In genomic region chr11:51852091-51852521, GRCm38 (mm10) we compare ENCODE assay signal across 11 mouse cellular contexts. TPM values are rescaled to one million over a fixed set of nuclear protein-coding genes. Genes with fewer than 3 reads are reported as not detected.
DNase-seq lines count a peak whose midpoint lies in the region; ATAC-seq lines count a peak whose summit lies in the region.
"Had no signal": no experiment of that assay in that cellular context is flagged by ENCODE, and none has a peak within 500 bp of the region (broad histone marks: within the 10 kb centered on the region; RNA-seq: fewer than 3 reads in every experiment).

No protein-coding gene starts in this region.

- peak overlapping the region; percentile 40; the same call in 1 of the 2 replicates for H3K27ac ChIP-seq in forebrain, embryonic 10.5 days
- H3K27ac ChIP-seq in forebrain, embryonic 12.5 days = no peak overlapping the region
- H3K27ac ChIP-seq in liver, embryonic 13.5 days = 0 out of 2 replicates have a peak overlapping the region, but pooled peaks have one; percentile 31
- no peak overlapping the region for H3K27ac ChIP-seq in liver, embryonic 12.5 days
- no peak overlapping the region for H3K27ac ChIP-seq in embryonic facial prominence, embryonic 15.5 days (replicated peaks)
- H3K27ac ChIP-seq: forebrain, embryonic 15.5 days; hindbrain, embryonic 13.5 days; liver, embryonic 15.5 days had no signal

- no peak overlapping the region for H3K4me2 ChIP-seq in forebrain, embryonic 12.5 days
- H3K4me2 ChIP-seq in liver, embryonic 13.5 days = no peak overlapping the region
- no peak overlapping the region for H3K4me2 ChIP-seq in liver, embryonic 12.5 days
- no peak overlapping the region for H3K4me2 ChIP-seq in embryonic facial prominence, embryonic 15.5 days (replicated peaks)
- H3K4me2 ChIP-seq: forebrain, embryonic 15.5 days; hindbrain, embryonic 13.5 days; liver, embryonic 15.5 days had no signal

- WGBS in forebrain, embryonic 10.5 days = 93% methylated on average over 7 of the region's 7 CpGs
- 86% methylated on average over 7 of the region's 7 CpGs for WGBS in forebrain, embryonic 12.5 days
- WGBS in liver, embryonic 13.5 days (ENCODE audit: insufficient replicate concordance) = 84% methylated on average over 7 of the region's 7 CpGs
- 81% methylated on average over 7 of the region's 7 CpGs for WGBS in liver, embryonic 12.5 days (ENCODE audit: insufficient replicate concordance)
- WGBS in embryonic facial prominence, embryonic 15.5 days = 81% methylated on average over 7 of the region's 7 CpGs

- H3K4me3 ChIP-seq in forebrain, embryonic 10.5 days = no peak overlapping the region
- H3K4me3 ChIP-seq in forebrain, embryonic 12.5 days (replicated peaks) = no peak overlapping the region
- no peak overlapping the region for H3K4me3 ChIP-seq in liver, embryonic 13.5 days (replicated peaks)
- H3K4me3 ChIP-seq in liver, embryonic 12.5 days = no peak overlapping the region
- H3K4me3 ChIP-seq in embryonic facial prominence, embryonic 15.5 days (replicated peaks) = no peak overlapping the region
- H3K4me3 ChIP-seq: forebrain, embryonic 15.5 days; hindbrain, embryonic 13.5 days; liver, embryonic 15.5 days had no signal

- H3K9me3 ChIP-seq in forebrain, embryonic 10.5 days = no peaks in the 10 kb centered on the region
- no peaks in the 10 kb centered on the region for H3K9me3 ChIP-seq in forebrain, embryonic 12.5 days
- no peaks in the 10 kb centered on the region for H3K9me3 ChIP-seq in liver, embryonic 13.5 days (replicated peaks)
- H3K9me3 ChIP-seq in liver, embryonic 12.5 days (replicated peaks) = no peaks in the 10 kb centered on the region
- H3K9me3 ChIP-seq in embryonic facial prominence, embryonic 15.5 days (replicated peaks) = no peaks in the 10 kb centered on the region
- H3K9me3 ChIP-seq: forebrain, embryonic 15.5 days; hindbrain, embryonic 13.5 days; liver, embryonic 15.5 days had no signal

- H3K4me1 ChIP-seq in forebrain, embryonic 10.5 days = peaks cover 41% of the 10 kb centered on the region
- H3K4me1 ChIP-seq in forebrain, embryonic 12.5 days = peaks cover 32% of the 10 kb centered on the region
- peaks cover 57% of the 10 kb centered on the region for H3K4me1 ChIP-seq in liver, embryonic 13.5 days (replicated peaks)
- peaks cover 42% of the 10 kb centered on the region for H3K4me1 ChIP-seq in liver, embryonic 12.5 days
- peaks cover 26% of the 10 kb centered on the region for H3K4me1 ChIP-seq in embryonic facial prominence, embryonic 15.5 days

- peaks cover 25% of the 10 kb centered on the region for H3K27me3 ChIP-seq in forebrain, embryonic 10.5 days (ENCODE audit: poor library complexity, severe bottlenecking)
- H3K27me3 ChIP-seq in forebrain, embryonic 12.5 days = peaks cover 13% of the 10 kb centered on the region
- H3K27me3 ChIP-seq in liver, embryonic 13.5 days = peaks cover 11% of the 10 kb centered on the region
- H3K27me3 ChIP-seq in liver, embryonic 12.5 days (replicated peaks) = peaks cover 27% of the 10 kb centered on the region
- H3K27me3 ChIP-seq in embryonic facial prominence, embryonic 15.5 days = no peaks in the 10 kb centered on the region
- H3K27me3 ChIP-seq: forebrain, embryonic 15.5 days had no signal

- no peak for DNase-seq in forebrain, embryonic 10.5 days (ENCODE audit: extremely low spot score, low spot score)
- no peak for DNase-seq in liver, embryonic 13.5 days
- DNase-seq in lung, postnatal 14 days = peak; percentile 61
- no peak for DNase-seq in cerebellum, adult 11 months
- DNase-seq in right cerebral cortex, postnatal 36 days (ENCODE audit: low spot score in 2 of 2) = no peak

- no peak for ATAC-seq in forebrain, embryonic 12.5 days (ENCODE audit: low FRiP score)
- ATAC-seq in liver, embryonic 13.5 days (ENCODE audit: low read depth) = no peak
- ATAC-seq in liver, embryonic 12.5 days = no peak
- ATAC-seq in embryonic facial prominence, embryonic 15.5 days (ENCODE audit: insufficient number of reproducible peaks, low FRiP score, low TSS enrichment, low read depth) = 0 out of 2 replicates have a peak, but pooled peaks have one; percentile 15
- ATAC-seq: forebrain, embryonic 15.5 days had no signal

- H3K9ac ChIP-seq in forebrain, embryonic 12.5 days = no peak overlapping the region
- no peak overlapping the region for H3K9ac ChIP-seq in liver, embryonic 13.5 days
- no peak overlapping the region for H3K9ac ChIP-seq in liver, embryonic 12.5 days
- no peak overlapping the region for H3K9ac ChIP-seq in embryonic facial prominence, embryonic 15.5 days
- H3K9ac ChIP-seq: forebrain, embryonic 15.5 days; hindbrain, embryonic 13.5 days; liver, embryonic 15.5 days had no signal

- no peaks in the 10 kb centered on the region for H3K36me3 ChIP-seq in forebrain, embryonic 10.5 days (replicated peaks)
- H3K36me3 ChIP-seq in forebrain, embryonic 12.5 days (replicated peaks) = no peaks in the 10 kb centered on the region
- no peaks in the 10 kb centered on the region for H3K36me3 ChIP-seq in liver, embryonic 13.5 days
- H3K36me3 ChIP-seq in liver, embryonic 12.5 days = no peaks in the 10 kb centered on the region
- peaks cover 2% of the 10 kb centered on the region; the same call in 1 of the 2 replicates for H3K36me3 ChIP-seq in embryonic facial prominence, embryonic 15.5 days
- H3K36me3 ChIP-seq: forebrain, embryonic 15.5 days; hindbrain, embryonic 13.5 days; liver, embryonic 15.5 days had no signal

RNA-seq across cellular contexts. Expression of gene Jade2, which starts 5.3 kb away (rescaled TPM):
- 0.57 and 0.64 TPM in 2 replicates for polyA plus RNA-seq in forebrain, embryonic 10.5 days (2016; fragmentation: Nextera tagmentation; extraction: Ambion mirVana)
- 0.49 and 0.65 TPM in 2 replicates for polyA plus RNA-seq in forebrain, embryonic 12.5 days (2016; fragmentation: Nextera tagmentation; extraction: Ambion mirVana)
- 0.55 and 0.61 TPM in 2 replicates for polyA plus RNA-seq in liver, embryonic 13.5 days (2015; fragmentation: Nextera tagmentation; extraction: Ambion mirVana)
- 0.92 and 0.95 TPM in 2 replicates for polyA plus RNA-seq in liver, embryonic 12.5 days (2016; fragmentation: Nextera tagmentation; extraction: Ambion mirVana)
- polyA plus RNA-seq in embryonic facial prominence, embryonic 15.5 days (2015; fragmentation: Nextera tagmentation; extraction: Ambion mirVana) = 2.5 and 2.6 TPM in 2 replicates

Comparison
In these comparisons a context has a peak if more than half of its experiments do, and no peak if none do; other contexts are left out.
1. H3K27ac ChIP-seq: peak in forebrain, embryonic 10.5 days (single experiment) and liver, embryonic 13.5 days (single experiment); none in forebrain, embryonic 12.5 days (single experiment), liver, embryonic 12.5 days (single experiment) and embryonic facial prominence, embryonic 15.5 days (single experiment).